Mouse (Mus musculus) C2C12 (cell line): ENCODE results near the gene Diexf.

Experiments used
- CEBPB ChIP-seq: IDR thresholded peaks from one replicate; pipeline ENCODE4 v1.6.1; 2011; ENCODE audit warnings: low read depth, mild to moderate bottlenecking, control low read depth, moderate library complexity
- CTCF ChIP-seq: IDR thresholded peaks from one replicate; pipeline ENCODE4 v1.5.1; 2011; ENCODE audit not compliant: control insufficient read depth, insufficient read depth, insufficient read length
- MYOD1 ChIP-seq: IDR thresholded peaks from one replicate; pipeline ENCODE4 v1.6.1; 2011; ENCODE audit warnings: low read depth; ENCODE audit not compliant: control insufficient read depth, insufficient read length
- MYOG ChIP-seq: IDR thresholded peaks from one replicate; pipeline ENCODE4 v1.6.1; 2011; ENCODE audit not compliant: control insufficient read depth, insufficient read length; ENCODE audit errors: extremely low read depth

GRCm38 (mm10) chr1:193153561-193153960, 23.5 kb upstream of the Diexf start:
- TF ChIP-seq CTCF (no peak), CEBPB (no peak), MYOG (no peak), MYOD1 (no peak)
